Mouse (Mus musculus) spleen, adult 2 months (tissue): ENCODE results near the gene Fzr1.

ENCODE experiments used
- CTCF ChIP-seq: fragments of 200-500 bp; IDR thresholded peaks from 2 replicates; pipeline ENCODE4 v1.5.1; 2011; ENCODE audit warnings: mild to moderate bottlenecking, inconsistent platforms; ENCODE audit not compliant: insufficient read depth, insufficient read length, insufficient replicate concordance; ENCODE audit errors: extremely low read depth
- POLR2A ChIP-seq: fragments of 200-500 bp; IDR thresholded peaks from 2 replicates; pipeline ENCODE4 v1.6.1; 2011; ENCODE audit warnings: low read depth, low read length, inconsistent platforms

DNA sequence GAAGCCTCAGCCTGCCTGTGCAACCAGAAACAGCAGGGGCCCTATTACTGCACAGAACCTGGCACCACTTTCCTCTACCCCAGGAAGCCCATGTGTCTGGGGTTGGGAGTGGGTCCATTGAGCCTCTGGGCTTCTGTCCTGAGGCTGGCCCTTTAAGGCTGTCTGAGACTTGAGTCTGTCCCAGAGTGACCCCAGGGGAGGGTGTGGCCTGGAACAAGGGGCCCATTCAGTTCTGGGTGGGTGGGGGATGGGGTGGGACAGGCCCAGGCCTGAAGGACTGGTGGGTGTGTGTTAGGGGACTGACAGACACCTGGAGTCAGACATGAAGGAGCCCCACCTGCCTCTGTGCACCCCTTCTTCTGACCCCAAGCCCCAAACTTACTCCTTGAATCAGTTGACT lies 36.4 kb upstream of the Fzr1 start:
- TF ChIP-seq CTCF (no peak), POLR2A (no peak)
